Mouse (Mus musculus) ovary, postnatal 14 days (tissue): ENCODE results near the gene H2-T22.

Experiments
- DNase-seq: peaks from one replicate; pipeline ENCODE4 v3.0.0; 2022; ENCODE audit warnings: low spot score

H2-T22 gene

DNA sequence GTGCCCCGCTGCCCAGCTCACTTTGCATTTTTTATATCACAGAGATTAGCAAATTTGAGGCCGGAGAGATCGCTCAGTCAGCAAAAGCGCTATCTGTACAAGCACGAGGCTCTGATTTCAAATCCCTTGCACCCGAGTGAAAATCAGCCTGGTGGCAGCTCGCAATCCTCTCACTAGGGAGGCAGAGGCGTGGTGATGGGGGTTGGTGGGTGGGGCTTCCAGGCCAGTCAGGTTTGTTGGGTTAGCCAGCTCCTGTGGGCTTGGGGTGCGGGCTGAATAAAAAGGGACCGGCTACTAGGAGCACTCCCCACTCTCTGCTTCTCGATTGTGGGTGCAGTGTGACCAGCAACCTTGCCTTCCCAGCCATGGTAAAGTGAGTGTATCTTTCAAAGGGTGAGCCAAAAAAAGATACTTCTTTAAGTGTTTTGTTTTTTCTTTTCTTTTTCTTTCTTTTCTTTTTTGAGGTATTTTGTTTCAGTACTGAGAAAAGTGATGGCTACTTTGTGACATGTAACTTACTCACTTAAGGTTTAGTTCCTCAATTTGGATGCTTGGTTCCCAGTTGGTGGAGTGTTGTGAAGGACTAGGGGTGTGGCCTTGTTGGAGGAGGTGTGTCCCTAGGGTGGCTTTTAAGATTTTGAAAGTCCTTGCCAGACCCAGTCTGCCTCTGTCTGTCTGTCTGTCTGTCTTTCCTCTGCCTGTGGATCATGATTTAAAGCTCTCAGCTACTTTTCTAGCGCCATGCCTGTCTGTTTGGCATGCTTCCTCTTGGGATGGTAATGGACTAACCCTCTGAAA lies 44.6 kb downstream of the H2-T22 start:
- no peak for DNase-seq

DNA sequence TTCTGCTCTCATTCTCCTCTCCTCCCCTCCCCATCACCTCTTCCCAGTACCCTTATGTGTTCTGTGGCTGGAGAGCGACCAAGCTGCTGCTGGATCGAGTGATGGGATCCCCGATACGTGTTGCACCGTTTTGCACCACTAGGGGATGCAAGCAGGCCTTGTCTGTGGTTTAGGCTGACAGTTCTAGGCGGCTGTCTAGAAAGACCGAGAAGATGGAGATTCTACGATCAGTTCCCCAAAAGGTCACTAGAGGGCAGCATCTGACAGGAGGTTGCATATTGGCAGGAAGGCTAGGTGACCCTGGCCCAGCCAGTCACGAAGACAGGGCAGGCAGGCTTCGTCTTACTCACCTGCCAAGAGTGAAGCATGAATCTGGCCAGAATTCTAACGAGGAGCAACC lies 45.6 kb downstream of the H2-T22 start:
- DNase-seq, result peak; percentile 99

DNA sequence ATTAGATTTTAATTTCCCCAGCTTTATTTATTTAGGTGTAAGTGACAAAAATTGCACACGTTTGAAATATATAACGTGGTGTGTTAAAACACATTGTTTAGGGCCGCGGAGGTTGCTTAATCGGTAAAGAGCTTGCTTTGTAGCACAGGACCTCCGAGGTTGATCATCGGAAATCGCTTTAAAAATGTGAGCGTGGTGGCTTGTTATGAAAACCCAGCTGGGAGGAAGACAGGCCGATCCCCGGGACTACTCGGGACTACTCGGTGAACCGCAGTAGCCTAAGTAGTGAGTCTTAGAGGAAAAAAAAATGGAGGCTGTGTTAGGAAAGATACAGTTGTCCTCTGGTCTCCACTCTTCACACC lies 47.7 kb downstream of the H2-T22 start:
- DNase-seq, result no peak

GRCm38 (mm10) chr17:35994175-35994878 lies 48.2 kb downstream of the H2-T22 start:
- DNase-seq, result peak; percentile 49

DNA sequence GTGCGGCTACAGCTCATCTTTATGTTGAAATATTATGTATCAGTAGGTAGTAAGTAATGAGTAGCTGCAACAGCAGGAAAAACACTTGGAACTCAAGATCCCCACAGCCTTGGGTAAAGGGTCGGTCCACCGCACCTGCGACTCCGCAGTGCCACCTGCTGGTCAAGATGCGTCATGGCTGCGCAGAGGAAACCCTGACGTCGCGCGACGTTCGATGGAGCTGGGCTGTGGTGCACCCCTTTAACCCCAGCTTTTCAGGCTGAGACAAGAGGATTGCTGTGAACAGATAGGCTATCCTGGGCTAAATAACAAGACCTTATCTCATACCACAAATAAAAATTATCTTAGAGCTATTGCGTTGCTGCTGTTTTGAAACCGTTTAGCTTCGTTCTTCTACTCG lies 48.9 kb downstream of the H2-T22 start:
- peak; percentile 73 for DNase-seq

- no peak for DNase-seq
Measured at GRCm38 (mm10) chr17:35991781-35992180, 50.8 kb downstream of the H2-T22 start.
